Mouse (Mus musculus): ENCODE results near the gene Dock3. TPM values are rescaled to one million over a fixed set of nuclear protein-coding genes. Genes with fewer than 3 reads are reported as not detected.

Dock3 gene
- polyA plus RNA-seq, 1 experiment = not detected

DNA sequence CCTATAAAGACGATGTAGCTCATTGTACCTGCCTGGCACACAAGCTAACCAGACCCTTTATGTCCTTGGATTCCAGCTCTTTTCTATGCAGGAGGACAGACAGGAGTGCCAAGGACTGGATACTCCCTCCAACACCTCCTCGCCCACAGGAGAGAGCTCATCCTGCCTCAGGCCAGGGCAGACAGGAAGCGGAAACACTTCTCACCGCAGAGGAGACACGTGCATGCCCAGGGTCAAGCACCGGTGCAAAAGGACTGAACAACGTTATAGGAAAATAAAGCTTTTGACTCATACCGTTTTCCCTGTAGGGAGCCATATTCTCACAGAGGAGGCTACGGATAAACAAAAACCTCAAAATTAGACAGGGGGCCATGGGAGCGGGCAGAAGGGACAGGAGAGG, 41.5 kb upstream of the Dock3 start:
- H3K4me3 ChIP-seq (ENCODE audit: insufficient read depth, low read depth, low read length) = no peak overlapping the region
- TF ChIP-seq CTCF (IDR thresholded peaks at IDR 0.05; ENCODE audit: insufficient read depth, low read depth, low read length) (no peak), POLR2A (IDR thresholded peaks at IDR 0.05; ENCODE audit: insufficient read depth, low read depth, low read length) (no peak)
- peaks cover 32% of the 10 kb centered on the region for H3K4me1 ChIP-seq (ENCODE audit: control insufficient read depth, insufficient read depth, low read length)
- 74% methylated on average over 10 of the region's 10 CpGs for WGBS
- no peak overlapping the region for H3K27ac ChIP-seq (ENCODE audit: insufficient read depth, low read depth, low read length)

DNA sequence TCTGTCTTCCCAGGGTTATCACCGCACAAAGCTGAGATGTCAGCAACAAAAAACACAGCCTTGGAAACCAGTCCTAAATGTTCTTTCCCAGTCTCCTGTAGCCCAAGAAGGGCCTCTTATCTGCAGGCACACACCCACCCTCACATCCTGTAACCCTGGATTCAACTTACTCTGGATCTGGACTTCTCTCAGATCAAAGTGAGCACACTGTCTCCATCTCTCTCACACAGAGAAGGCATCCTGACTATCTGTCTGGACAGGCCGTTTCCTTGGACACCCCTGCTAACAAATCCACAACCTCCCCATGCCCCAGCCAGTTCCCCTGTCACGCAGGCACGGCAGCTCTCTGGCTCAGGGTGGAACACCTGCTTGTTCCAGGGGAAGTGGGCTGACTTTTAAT, 40.6 kb upstream of the Dock3 start:
- Histone ChIP-seq H3K4me3 (ENCODE audit: insufficient read depth, low read depth, low read length) (no peak overlapping the region), H3K4me1 (ENCODE audit: control insufficient read depth, insufficient read depth, low read length) (peaks cover 25% of the 10 kb centered on the region), H3K27ac (ENCODE audit: insufficient read depth, low read depth, low read length) (no peak overlapping the region)
- WGBS = 88% methylated on average over 4 of the region's 4 CpGs
- TF ChIP-seq CTCF (IDR thresholded peaks at IDR 0.05; ENCODE audit: insufficient read depth, low read depth, low read length) (no peak), POLR2A (IDR thresholded peaks at IDR 0.05; ENCODE audit: insufficient read depth, low read depth, low read length) (no peak)

DNA sequence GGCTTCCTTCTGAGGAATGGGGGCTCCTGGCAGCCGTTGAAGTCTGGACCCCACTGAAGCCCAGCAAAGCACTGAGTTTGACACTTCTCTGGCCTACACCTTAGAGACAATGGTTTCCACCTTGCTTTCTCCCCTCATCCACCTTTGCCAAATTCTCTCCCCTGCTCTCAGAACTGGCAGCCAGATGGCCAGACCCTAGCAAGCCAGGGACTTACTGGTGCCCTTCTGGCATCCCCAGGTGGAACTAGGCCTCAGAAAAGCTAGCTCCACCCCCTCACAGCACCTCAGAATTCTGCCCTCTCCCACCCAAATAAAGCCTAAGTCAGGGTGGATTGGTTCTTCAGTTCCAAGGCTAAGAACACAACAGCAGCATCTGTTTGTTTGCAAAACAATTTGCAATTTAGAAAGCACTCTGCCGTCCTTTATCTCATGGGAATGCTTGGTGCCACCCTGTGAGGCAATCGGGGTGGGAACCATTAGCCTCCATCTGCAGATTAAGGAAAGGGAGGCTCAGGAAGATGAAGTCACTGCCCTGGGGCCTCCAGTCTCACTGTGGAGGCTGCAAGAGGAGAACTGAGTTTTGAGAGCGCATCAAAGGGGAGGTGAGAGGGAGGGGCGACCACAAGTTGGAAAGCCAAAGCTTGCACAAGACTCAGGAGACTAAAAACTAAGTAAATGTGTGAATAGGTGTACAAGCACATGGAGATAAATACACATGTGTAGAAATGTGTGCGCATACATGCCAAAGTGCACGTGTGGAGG, 39.6 kb upstream of the Dock3 start:
- peaks cover 27% of the 10 kb centered on the region for H3K4me1 ChIP-seq (ENCODE audit: control insufficient read depth, insufficient read depth, low read length)
- no peak overlapping the region for H3K4me3 ChIP-seq (ENCODE audit: insufficient read depth, low read depth, low read length)
- TF ChIP-seq CTCF (IDR thresholded peaks at IDR 0.05; ENCODE audit: insufficient read depth, low read depth, low read length) = no peak
- WGBS = 74% methylated on average over 7 of the region's 7 CpGs
- peak overlapping the region; percentile 44; the same call in 1 of the 2 replicates for H3K27ac ChIP-seq (ENCODE audit: insufficient read depth, low read depth, low read length)

DNA sequence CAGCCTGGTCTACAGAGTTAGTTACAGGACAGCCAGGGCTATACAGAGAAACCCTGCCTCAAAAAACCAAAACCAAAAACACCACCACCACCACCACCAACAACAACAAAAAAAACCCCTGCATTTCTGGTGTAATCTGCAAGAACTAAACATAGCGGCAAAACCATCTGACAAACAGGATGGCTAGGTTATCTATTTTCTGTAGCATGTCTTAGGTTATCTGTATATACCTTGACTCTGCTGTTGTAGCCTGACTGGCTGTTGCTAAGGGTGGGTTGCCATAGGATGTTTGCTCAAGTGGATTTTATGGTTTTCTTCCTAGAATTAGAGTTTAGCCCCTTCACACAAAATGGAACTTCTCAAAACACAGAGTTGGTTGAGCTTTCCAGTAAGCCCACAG, 38.1 kb upstream of the Dock3 start:
- no peak overlapping the region for H3K27ac ChIP-seq (ENCODE audit: insufficient read depth, low read depth, low read length)
- 100% methylated on average over 1 of the region's 1 CpGs for WGBS
- H3K4me1 ChIP-seq (ENCODE audit: control insufficient read depth, insufficient read depth, low read length) = peaks cover 31% of the 10 kb centered on the region
- H3K4me3 ChIP-seq (ENCODE audit: insufficient read depth, low read depth, low read length) = no peak overlapping the region
- no peak for TF ChIP-seq CTCF (IDR thresholded peaks at IDR 0.05; ENCODE audit: insufficient read depth, low read depth, low read length)
- TF ChIP-seq POLR2A (IDR thresholded peaks at IDR 0.05; ENCODE audit: insufficient read depth, low read depth, low read length) = no peak

DNA sequence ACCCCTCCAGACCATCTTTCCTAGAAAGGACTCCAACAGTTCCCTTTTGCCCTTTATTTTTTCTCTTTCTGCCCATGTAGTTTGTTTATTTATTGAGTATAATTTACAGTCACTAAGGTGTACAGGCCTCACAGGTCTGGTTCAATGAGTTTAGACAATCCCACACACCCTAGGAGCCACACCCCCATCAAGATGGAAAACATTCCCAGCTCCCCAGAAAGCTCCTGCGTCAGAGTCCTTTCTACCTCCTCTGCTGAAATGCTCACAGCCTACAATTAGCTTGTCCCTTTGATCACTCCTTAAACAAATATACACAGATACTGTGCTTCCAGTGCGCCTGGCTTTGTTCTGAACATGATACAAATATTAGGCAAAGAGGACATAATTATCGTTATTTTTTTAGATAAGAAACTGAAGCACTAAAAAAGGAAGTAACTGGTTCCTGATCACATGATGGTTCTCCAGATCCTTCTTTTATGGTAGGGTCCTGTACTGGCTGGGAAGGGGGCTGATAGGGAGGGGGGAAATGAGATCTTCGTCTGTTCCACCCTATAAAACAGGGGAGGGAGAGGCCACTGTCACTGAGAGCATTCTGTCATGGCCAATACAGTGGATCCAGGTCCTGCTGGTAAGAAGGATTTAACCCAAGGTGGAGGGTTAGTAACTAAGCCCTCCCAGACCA, 36.2 kb upstream of the Dock3 start:
- peaks cover 34% of the 10 kb centered on the region for H3K4me1 ChIP-seq (ENCODE audit: control insufficient read depth, insufficient read depth, low read length)
- peak overlapping the region; percentile 97 for H3K27ac ChIP-seq (ENCODE audit: insufficient read depth, low read depth, low read length)
- TF ChIP-seq CTCF (IDR thresholded peaks at IDR 0.05; ENCODE audit: insufficient read depth, low read depth, low read length) (no peak), POLR2A (IDR thresholded peaks at IDR 0.05; ENCODE audit: insufficient read depth, low read depth, low read length) (no peak)
- 26% methylated on average over 4 of the region's 4 CpGs for WGBS
- no peak overlapping the region for H3K4me3 ChIP-seq (ENCODE audit: insufficient read depth, low read depth, low read length)

DNA sequence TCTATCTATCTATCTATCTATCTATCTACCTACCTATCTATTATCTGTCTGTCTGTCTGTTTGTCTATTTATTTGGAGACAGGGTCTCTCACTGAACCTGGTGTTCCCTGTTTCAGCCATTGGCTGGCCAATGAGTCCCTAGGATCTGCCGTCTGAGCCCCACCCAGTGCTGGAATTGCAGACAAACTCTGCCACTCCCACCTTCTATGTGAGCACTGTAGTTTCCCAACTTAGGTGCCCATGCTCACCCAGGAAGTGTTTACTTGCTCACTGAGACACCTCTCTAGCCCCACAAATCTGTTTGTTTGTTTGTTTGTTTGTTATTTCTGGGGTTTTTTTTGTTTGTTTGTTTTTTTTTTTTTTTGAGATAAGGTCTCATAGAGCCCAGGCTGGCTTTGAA, 35.3 kb upstream of the Dock3 start:
- WGBS = 44% methylated on average over 1 of the region's 1 CpGs
- no peak for TF ChIP-seq CTCF (IDR thresholded peaks at IDR 0.05; ENCODE audit: insufficient read depth, low read depth, low read length)
- TF ChIP-seq POLR2A (IDR thresholded peaks at IDR 0.05; ENCODE audit: insufficient read depth, low read depth, low read length) = no peak
- H3K27ac ChIP-seq (ENCODE audit: insufficient read depth, low read depth, low read length) = 0 out of 2 replicates have a peak overlapping the region, but pooled peaks have one; percentile 32

DNA sequence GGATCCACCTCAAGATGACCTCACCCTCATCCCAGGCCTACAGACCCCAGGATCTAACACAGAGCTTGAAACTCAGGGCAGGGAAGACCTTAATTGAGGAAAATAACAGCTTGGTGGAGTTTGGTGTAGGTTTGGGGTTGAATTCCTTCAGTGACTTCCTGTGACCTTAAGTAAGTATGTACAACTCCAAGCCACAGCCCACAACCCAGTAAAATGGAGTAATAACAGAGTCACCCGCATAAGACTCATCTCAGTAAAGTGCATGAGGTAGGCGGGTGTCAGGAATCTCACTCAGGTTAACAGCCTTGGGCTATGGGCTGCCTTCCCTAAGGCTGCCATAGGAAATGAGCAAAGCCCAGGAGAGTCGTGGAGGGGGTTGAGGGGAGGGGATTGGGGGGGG, 33.0 kb upstream of the Dock3 start:
- no peak overlapping the region for H3K4me3 ChIP-seq (ENCODE audit: insufficient read depth, low read depth, low read length)
- TF ChIP-seq POLR2A (IDR thresholded peaks at IDR 0.05; ENCODE audit: insufficient read depth, low read depth, low read length) = no peak
- no peak for TF ChIP-seq CTCF (IDR thresholded peaks at IDR 0.05; ENCODE audit: insufficient read depth, low read depth, low read length)
- peaks cover 48% of the 10 kb centered on the region for H3K4me1 ChIP-seq (ENCODE audit: control insufficient read depth, insufficient read depth, low read length)
- 54% methylated on average over 3 of the region's 3 CpGs for WGBS
- 0 out of 2 replicates have a peak overlapping the region, but pooled peaks have one; percentile 32 for H3K27ac ChIP-seq (ENCODE audit: insufficient read depth, low read depth, low read length)

More for the DNA sequence above, 35.3 kb upstream of the Dock3 start:
- Histone ChIP-seq H3K4me3 (ENCODE audit: insufficient read depth, low read depth, low read length) (no peak overlapping the region), H3K4me1 (ENCODE audit: control insufficient read depth, insufficient read depth, low read length) (peaks cover 41% of the 10 kb centered on the region)

DNA sequence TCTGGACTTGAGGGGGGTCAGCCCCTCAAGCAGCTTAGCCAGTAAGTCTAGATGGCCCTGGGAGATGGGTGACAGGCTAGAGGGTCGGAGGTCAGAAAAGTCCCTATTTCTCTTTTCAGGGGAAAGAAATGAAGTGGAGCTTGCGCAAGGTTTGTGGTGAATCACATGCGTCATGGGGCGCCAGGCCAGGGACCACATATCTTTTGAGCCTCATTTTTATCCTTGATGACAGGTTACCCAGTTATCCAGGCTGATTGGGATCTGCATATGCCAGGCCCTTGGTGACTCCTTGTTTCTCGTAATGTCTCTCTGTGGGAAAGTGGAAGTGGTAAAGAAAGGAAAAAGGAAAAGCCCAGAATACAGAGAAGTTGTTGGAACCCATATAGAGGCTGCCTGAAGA, 32.2 kb upstream of the Dock3 start:
- H3K27ac ChIP-seq (ENCODE audit: insufficient read depth, low read depth, low read length) = 0 out of 2 replicates have a peak overlapping the region, but pooled peaks have one; percentile 42
- WGBS = 92% methylated on average over 5 of the region's 5 CpGs
- no peak overlapping the region for H3K4me3 ChIP-seq (ENCODE audit: insufficient read depth, low read depth, low read length)
- no peak for TF ChIP-seq POLR2A (IDR thresholded peaks at IDR 0.05; ENCODE audit: insufficient read depth, low read depth, low read length)
- TF ChIP-seq CTCF (IDR thresholded peaks at IDR 0.05; ENCODE audit: insufficient read depth, low read depth, low read length) = no peak
- peaks cover 57% of the 10 kb centered on the region for H3K4me1 ChIP-seq (ENCODE audit: control insufficient read depth, insufficient read depth, low read length)

DNA sequence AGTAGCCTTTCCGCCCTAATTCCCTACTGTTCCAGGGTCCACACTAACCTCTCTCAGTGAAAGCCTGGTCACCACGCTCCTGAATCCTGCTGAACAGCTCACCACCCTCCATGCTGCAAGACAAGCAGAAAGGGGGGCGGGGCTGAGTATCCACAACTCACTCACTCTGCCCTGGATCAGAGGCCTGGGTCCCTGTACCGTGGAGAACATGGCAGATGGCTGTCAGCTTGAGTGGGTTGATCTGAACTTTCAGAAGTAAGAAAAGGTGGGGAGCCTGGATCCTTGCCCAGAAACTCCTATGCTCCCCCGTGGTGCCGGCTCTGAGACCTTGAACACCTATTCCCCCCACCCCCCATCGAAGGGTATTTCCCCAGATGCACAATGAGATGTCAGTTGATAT, 30.7 kb upstream of the Dock3 start:
- peak overlapping the region; percentile 42; the same call in 1 of the 2 replicates for H3K27ac ChIP-seq (ENCODE audit: insufficient read depth, low read depth, low read length)
- no peak overlapping the region for H3K4me3 ChIP-seq (ENCODE audit: insufficient read depth, low read depth, low read length)
- peaks cover 63% of the 10 kb centered on the region for H3K4me1 ChIP-seq (ENCODE audit: control insufficient read depth, insufficient read depth, low read length)
- TF ChIP-seq CTCF (IDR thresholded peaks at IDR 0.05; ENCODE audit: insufficient read depth, low read depth, low read length) (no peak), POLR2A (IDR thresholded peaks at IDR 0.05; ENCODE audit: insufficient read depth, low read depth, low read length) (no peak)
- WGBS = 70% methylated on average over 7 of the region's 7 CpGs
